Mouse (Mus musculus): ENCODE data around the gene Dpp9. TPM values are rescaled to one million over a fixed set of nuclear protein-coding genes. Genes with fewer than 3 reads are reported as not detected.
A peak's percentile ranks its signal among the peaks of the same experiment; 100 is the strongest.

Dpp9 gene
- total RNA-seq, 2 experiments from 2014 or later = 17.3 to 25.4 TPM

- no peak for ATAC-seq (ENCODE audit: poor library complexity, severe bottlenecking)
Observed at GRCm38 (mm10) chr17:56185281-56186141, 33.2 kb downstream of the Dpp9 start.

- peak; percentile 98 for ATAC-seq (ENCODE audit: poor library complexity, severe bottlenecking)
Observed at GRCm38 (mm10) chr17:56183658-56184103, 35.0 kb downstream of the Dpp9 start, which contains the start of gene Mydgf. TSS of gene Mydgf (minus strand) at chr17:56183920.

- peak; percentile 28 for ATAC-seq (ENCODE audit: poor library complexity, severe bottlenecking)
Observed at GRCm38 (mm10) chr17:56182975-56183657, 35.6 kb downstream of the Dpp9 start.

GRCm38 (mm10) chr17:56175416-56175815 is 43.3 kb downstream of the Dpp9 start:
- ATAC-seq (ENCODE audit: poor library complexity, severe bottlenecking) = no peak

GRCm38 (mm10) chr17:56173401-56174046 is 45.2 kb downstream of the Dpp9 start:
- no peak for ATAC-seq (ENCODE audit: poor library complexity, severe bottlenecking)

- no peak for ATAC-seq (ENCODE audit: poor library complexity, severe bottlenecking)
Observed at GRCm38 (mm10) chr17:56171881-56172280, 46.8 kb downstream of the Dpp9 start.

- ATAC-seq (ENCODE audit: poor library complexity, severe bottlenecking) = no peak
Observed at GRCm38 (mm10) chr17:56171456-56171855, 47.2 kb downstream of the Dpp9 start.

- ATAC-seq (ENCODE audit: poor library complexity, severe bottlenecking) = no peak
Observed at GRCm38 (mm10) chr17:56170636-56171035, 48.1 kb downstream of the Dpp9 start.

GRCm38 (mm10) chr17:56169830-56170229 is 48.9 kb downstream of the Dpp9 start:
- ATAC-seq (ENCODE audit: poor library complexity, severe bottlenecking) = no peak

- ATAC-seq (ENCODE audit: poor library complexity, severe bottlenecking) = no peak
Observed at GRCm38 (mm10) chr17:56165671-56166070, 53.0 kb downstream of the Dpp9 start.

GRCm38 (mm10) chr17:56164510-56164909 is 54.2 kb downstream of the Dpp9 start:
- no peak for ATAC-seq (ENCODE audit: poor library complexity, severe bottlenecking)

GRCm38 (mm10) chr17:56163523-56164102 is 55.1 kb downstream of the Dpp9 start:
- ATAC-seq (ENCODE audit: poor library complexity, severe bottlenecking) = no peak

GRCm38 (mm10) chr17:56162231-56162774 is 56.4 kb downstream of the Dpp9 start, which contains the start of gene Tnfaip8l1:
TSS of gene Tnfaip8l1 (plus strand) at chr17:56162477.
- peak; percentile 97 for ATAC-seq (ENCODE audit: poor library complexity, severe bottlenecking)

- peak; percentile 35 for ATAC-seq (ENCODE audit: poor library complexity, severe bottlenecking)
Observed at GRCm38 (mm10) chr17:56159729-56160128, 59.0 kb downstream of the Dpp9 start.

GRCm38 (mm10) chr17:56153643-56154042 is 65.1 kb downstream of the Dpp9 start:
- peak; percentile 68 for ATAC-seq (ENCODE audit: poor library complexity, severe bottlenecking)

GRCm38 (mm10) chr17:56149897-56150296 is 68.8 kb downstream of the Dpp9 start:
- no peak for ATAC-seq (ENCODE audit: poor library complexity, severe bottlenecking)

GRCm38 (mm10) chr17:56148790-56149618 is 69.7 kb downstream of the Dpp9 start:
- no peak for ATAC-seq (ENCODE audit: poor library complexity, severe bottlenecking)

- ATAC-seq (ENCODE audit: poor library complexity, severe bottlenecking) = no peak
Observed at GRCm38 (mm10) chr17:56148280-56148679, 70.4 kb downstream of the Dpp9 start.

- no peak for ATAC-seq (ENCODE audit: poor library complexity, severe bottlenecking)
Observed at GRCm38 (mm10) chr17:56147420-56147819, 71.3 kb downstream of the Dpp9 start.

- no peak for ATAC-seq (ENCODE audit: poor library complexity, severe bottlenecking)
Observed at GRCm38 (mm10) chr17:56146131-56146530, 72.6 kb downstream of the Dpp9 start.
